Mouse (Mus musculus): ENCODE data around the gene Map4k3. TPM values are rescaled to one million over a fixed set of nuclear protein-coding genes. Genes with fewer than 3 reads are reported as not detected.

Gene Map4k3
- polyA plus RNA-seq, 1 experiment from 2014 or later: 29.9 TPM

DNA sequence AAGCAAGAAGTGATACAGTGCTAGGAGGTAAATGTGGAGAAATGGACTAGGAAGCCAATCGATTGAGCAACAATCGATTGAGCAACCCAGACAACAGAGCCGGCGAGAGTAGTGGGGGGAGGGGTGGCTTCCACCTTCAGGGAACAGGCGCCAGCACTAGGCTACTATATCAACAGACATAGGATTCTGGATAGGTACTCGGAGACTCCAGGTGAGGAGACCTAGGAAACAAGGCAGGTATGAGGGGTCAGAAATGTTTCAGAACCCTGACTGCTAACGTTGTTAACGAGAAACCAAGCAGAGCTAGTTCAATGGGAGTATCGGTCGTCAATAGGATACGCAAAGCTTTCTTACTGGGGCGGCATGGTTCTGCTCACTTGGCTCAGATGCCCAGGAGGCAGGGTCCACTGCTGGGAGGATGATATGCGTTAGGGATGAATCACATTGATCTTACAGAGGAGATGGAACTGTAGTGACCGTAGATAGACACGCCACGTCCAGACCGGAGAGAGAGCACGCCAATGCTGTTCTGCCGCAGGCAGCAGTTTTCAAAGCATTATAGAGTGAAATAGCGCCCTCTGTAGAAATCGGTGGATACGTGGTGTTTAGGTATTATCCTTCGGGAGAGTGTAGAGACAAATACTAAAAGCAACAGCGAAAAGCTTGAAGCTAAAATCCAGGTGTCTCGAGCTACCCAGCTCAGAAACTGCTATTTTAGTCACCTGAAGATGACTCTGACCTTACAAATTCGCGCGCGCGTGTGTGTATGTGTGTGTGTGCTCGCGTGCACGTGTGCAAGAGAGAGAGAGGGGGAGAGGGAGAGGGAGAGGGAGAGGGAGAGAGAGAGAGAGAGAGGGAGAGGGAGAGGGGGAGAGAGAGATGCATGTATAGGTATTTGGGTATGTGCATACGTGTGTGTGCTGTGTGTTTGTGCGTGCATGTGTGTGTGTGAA, 174.7 kb downstream of the Map4k3 start:
- Histone ChIP-seq H3K4me1 (replicated peaks; ENCODE audit: insufficient read depth, low read length) (no peaks in the 10 kb centered on the region), H3K9ac (ENCODE audit: low read depth, low read length) (peak overlapping the region; percentile 56; the same call in 1 of the 2 replicates), H3K27me3 (ENCODE audit: insufficient read depth, low read length) (no peaks in the 10 kb centered on the region), H3K27ac (0 out of 2 replicates have a peak overlapping the region, but pooled peaks have one; percentile 15), H3K4me2 (ENCODE audit: low read length) (peak overlapping the region; percentile 76), H3K9me3 (replicated peaks; ENCODE audit: low read length) (no peaks in the 10 kb centered on the region), H3K4me3 (replicated peaks; ENCODE audit: low read depth, low read length) (peak overlapping the region; percentile 61), H3K36me3 (ENCODE audit: insufficient read depth, low read length) (no peaks in the 10 kb centered on the region)
- DNase-seq (ENCODE audit: low spot score) (peak; percentile 96), ATAC-seq (replicated peaks; ENCODE audit: low FRiP score, low read depth) (peak; percentile 77)
- 4% methylated on average over 35 of the region's 35 CpGs for WGBS
- TF ChIP-seq CTCF (IDR thresholded peaks at IDR 0.05; ENCODE audit: low read depth): peak; percentile 77

- ATAC-seq (replicated peaks; ENCODE audit: low FRiP score, low read depth) (no peak), DNase-seq (ENCODE audit: low spot score) (no peak)
- Histone ChIP-seq H3K4me1 (replicated peaks; ENCODE audit: insufficient read depth, low read length) (no peaks in the 10 kb centered on the region), H3K27me3 (ENCODE audit: insufficient read depth, low read length) (no peaks in the 10 kb centered on the region), H3K9ac (ENCODE audit: low read depth, low read length) (no peak overlapping the region), H3K9me3 (replicated peaks; ENCODE audit: low read length) (no peaks in the 10 kb centered on the region), H3K36me3 (ENCODE audit: insufficient read depth, low read length) (no peaks in the 10 kb centered on the region), H3K4me3 (replicated peaks; ENCODE audit: low read depth, low read length) (no peak overlapping the region), H3K4me2 (ENCODE audit: low read length) (peak overlapping the region; percentile 76; the same call in 1 of the 2 replicates), H3K27ac (no peak overlapping the region)
- TF ChIP-seq CTCF (IDR thresholded peaks at IDR 0.05; ENCODE audit: low read depth): no peak
- WGBS: 77% methylated on average over 4 of the region's 4 CpGs
These were observed 175.6 kb downstream of the Map4k3 start for GRCm38 (mm10) chr17:80552653-80553052.

- no peaks in the 10 kb centered on the region for H3K9me3 ChIP-seq (replicated peaks; ENCODE audit: low read length)
- no peaks in the 10 kb centered on the region for H3K36me3 ChIP-seq (ENCODE audit: insufficient read depth, low read length)
- TF ChIP-seq CTCF (IDR thresholded peaks at IDR 0.05; ENCODE audit: low read depth): no peak
- H3K27me3 ChIP-seq (ENCODE audit: insufficient read depth, low read length): no peaks in the 10 kb centered on the region
- no peaks in the 10 kb centered on the region for H3K4me1 ChIP-seq (replicated peaks; ENCODE audit: insufficient read depth, low read length)
- H3K4me2 ChIP-seq (ENCODE audit: low read length): no peak overlapping the region
- ATAC-seq (replicated peaks; ENCODE audit: low FRiP score, low read depth) (no peak), DNase-seq (ENCODE audit: low spot score) (no peak)
- no peak overlapping the region for H3K27ac ChIP-seq
- no peak overlapping the region for H3K9ac ChIP-seq (ENCODE audit: low read depth, low read length)
- H3K4me3 ChIP-seq (replicated peaks; ENCODE audit: low read depth, low read length): no peak overlapping the region
- 81% methylated on average over 15 of the region's 15 CpGs for WGBS
These were observed 177.3 kb downstream of the Map4k3 start for GRCm38 (mm10) chr17:80550981-80551380.

- H3K27ac ChIP-seq: no peak overlapping the region
- WGBS: 92% methylated on average over 2 of the region's 2 CpGs
- no peak for ATAC-seq (replicated peaks; ENCODE audit: low FRiP score, low read depth)
- TF ChIP-seq CTCF (IDR thresholded peaks at IDR 0.05; ENCODE audit: low read depth): no peak
- H3K4me1 ChIP-seq (replicated peaks; ENCODE audit: insufficient read depth, low read length): no peaks in the 10 kb centered on the region
- H3K9ac ChIP-seq (ENCODE audit: low read depth, low read length): no peak overlapping the region
- no peaks in the 10 kb centered on the region for H3K27me3 ChIP-seq (ENCODE audit: insufficient read depth, low read length)
- H3K9me3 ChIP-seq (replicated peaks; ENCODE audit: low read length): no peaks in the 10 kb centered on the region
- H3K4me2 ChIP-seq (ENCODE audit: low read length): no peak overlapping the region
- DNase-seq (ENCODE audit: low spot score): no peak
- H3K36me3 ChIP-seq (ENCODE audit: insufficient read depth, low read length): no peaks in the 10 kb centered on the region
- H3K4me3 ChIP-seq (replicated peaks; ENCODE audit: low read depth, low read length): no peak overlapping the region
These were observed 181.4 kb downstream of the Map4k3 start for GRCm38 (mm10) chr17:80546846-80547245.

GRCm38 (mm10) chr17:80546227-80546626, 182.1 kb downstream of the Map4k3 start:
- Histone ChIP-seq H3K27ac (no peak overlapping the region), H3K4me3 (replicated peaks; ENCODE audit: low read depth, low read length) (no peak overlapping the region), H3K36me3 (ENCODE audit: insufficient read depth, low read length) (no peaks in the 10 kb centered on the region), H3K27me3 (ENCODE audit: insufficient read depth, low read length) (no peaks in the 10 kb centered on the region), H3K4me1 (replicated peaks; ENCODE audit: insufficient read depth, low read length) (no peaks in the 10 kb centered on the region), H3K9ac (ENCODE audit: low read depth, low read length) (no peak overlapping the region), H3K4me2 (ENCODE audit: low read length) (no peak overlapping the region), H3K9me3 (replicated peaks; ENCODE audit: low read length) (no peaks in the 10 kb centered on the region)
- WGBS: 87% methylated on average over 8 of the region's 8 CpGs
- ATAC-seq (replicated peaks; ENCODE audit: low FRiP score, low read depth): no peak
- no peak for TF ChIP-seq CTCF (IDR thresholded peaks at IDR 0.05; ENCODE audit: low read depth)
- no peak for DNase-seq (ENCODE audit: low spot score)

DNA sequence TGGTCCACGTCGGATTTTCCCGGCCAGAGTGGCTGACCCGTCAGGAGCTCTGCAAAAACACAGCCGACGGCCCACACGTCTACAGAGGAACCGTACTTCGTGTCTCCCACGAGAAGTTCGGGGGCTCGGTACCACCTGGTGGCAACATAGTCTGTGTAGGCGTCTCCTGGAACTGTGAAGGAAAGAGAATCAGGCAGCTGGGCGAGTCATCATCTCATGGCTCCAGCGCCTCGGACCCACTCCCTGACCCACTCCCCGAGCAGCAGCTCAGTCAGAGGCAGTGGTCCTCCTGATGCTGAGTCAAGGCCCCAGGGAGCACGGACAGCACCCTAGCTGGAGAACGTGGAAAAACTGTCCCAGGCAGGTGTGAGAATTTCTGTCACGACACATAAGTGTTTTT, 184.6 kb downstream of the Map4k3 start:
- 80% methylated on average over 20 of the region's 20 CpGs for WGBS
- Histone ChIP-seq H3K27me3 (ENCODE audit: insufficient read depth, low read length) (no peaks in the 10 kb centered on the region), H3K27ac (no peak overlapping the region), H3K4me2 (ENCODE audit: low read length) (no peak overlapping the region), H3K4me1 (replicated peaks; ENCODE audit: insufficient read depth, low read length) (no peaks in the 10 kb centered on the region), H3K4me3 (replicated peaks; ENCODE audit: low read depth, low read length) (no peak overlapping the region), H3K9ac (ENCODE audit: low read depth, low read length) (no peak overlapping the region), H3K9me3 (replicated peaks; ENCODE audit: low read length) (no peaks in the 10 kb centered on the region), H3K36me3 (ENCODE audit: insufficient read depth, low read length) (no peaks in the 10 kb centered on the region)
- DNase-seq (ENCODE audit: low spot score): no peak
- no peak for ATAC-seq (replicated peaks; ENCODE audit: low FRiP score, low read depth)
- TF ChIP-seq CTCF (IDR thresholded peaks at IDR 0.05; ENCODE audit: low read depth): no peak
